Mouse (Mus musculus): ENCODE measurements around the gene Pabpn1.

GRCm38 (mm10) chr14:54908682-54909081 is 16.4 kb downstream of the Pabpn1 start:
- TF ChIP-seq CTCF (conservative IDR thresholded peaks at IDR 0.05; ENCODE audit: insufficient read depth, insufficient read length, low read depth, low read length) (no peak), POLR2A (IDR thresholded peaks at IDR 0.05; ENCODE audit: low read depth, low read length) (no peak)

Measured in kidney, adult 2 months (tissue).